Comparison of ENCODE assay signal across 23 mouse cellular contexts in the genomic region with DNA sequence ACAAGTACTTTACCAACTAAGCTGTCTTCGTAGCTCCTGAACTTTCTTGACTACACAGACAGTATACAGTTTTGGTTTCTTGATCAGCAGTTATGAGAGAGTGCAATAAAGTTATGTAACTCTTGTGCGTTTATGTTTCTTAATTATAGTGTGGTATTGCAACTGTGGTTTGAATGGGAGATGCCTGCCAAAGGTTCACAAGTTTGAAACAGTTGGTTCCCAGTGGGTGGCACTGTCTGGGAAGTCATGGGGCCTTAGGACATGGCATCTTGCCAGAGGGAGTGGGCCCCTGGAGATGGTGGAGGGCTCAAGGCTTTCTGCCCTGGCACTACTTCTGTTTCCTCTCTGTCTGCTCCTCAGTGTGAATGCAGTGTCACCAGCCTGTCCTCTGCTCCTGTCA.
DNase-seq lines count a peak whose midpoint lies in the region; ATAC-seq and TF ChIP-seq lines count a peak whose summit lies in the region.
"Had no signal": no experiment of that assay in that cellular context is flagged by ENCODE, and none has a peak within 500 bp of the region (broad histone marks: within the 10 kb centered on the region; RNA-seq: fewer than 3 reads in every experiment).

No protein-coding gene starts in this region.

- no peaks in the 10 kb centered on the region for H3K9me3 ChIP-seq in lung, embryonic 14.5 days (ENCODE audit: low read depth, low read length)
- H3K9me3 ChIP-seq: hindbrain, embryonic 12.5 days; liver, embryonic 15.5 days had no signal

- H3K4me1 ChIP-seq in lung, embryonic 14.5 days (ENCODE audit: insufficient read depth), result no peaks in the 10 kb centered on the region
- H3K4me1 ChIP-seq in lung, adult 2 months (ENCODE audit: control insufficient read depth, insufficient read depth, low read length), result no peaks in the 10 kb centered on the region
- H3K4me1 ChIP-seq: hindbrain, embryonic 12.5 days; limb, embryonic 12.5 days; liver, embryonic 15.5 days had no signal

- ATAC-seq in lung, embryonic 14.5 days (ENCODE audit: insufficient read depth), result no peak
- ATAC-seq in inflammation-experienced regulatory T-cells, adult 6 months, result no peak
- ATAC-seq: forebrain, embryonic 16.5 days; hindbrain, postnatal 0 days; intestine, embryonic 16.5 days; midbrain, embryonic 16.5 days had no signal

- H3K4me3 ChIP-seq in lung, embryonic 14.5 days (ENCODE audit: low read depth, low read length), result no peak overlapping the region
- H3K4me3 ChIP-seq in lung, adult 2 months (replicated peaks; ENCODE audit: extremely low read depth, low read depth, low read length), result no peak overlapping the region
- H3K4me3 ChIP-seq: hindbrain, embryonic 12.5 days; limb, embryonic 12.5 days; liver, embryonic 15.5 days had no signal

- no peak overlapping the region for H3K27ac ChIP-seq in lung, embryonic 14.5 days (ENCODE audit: low read depth)
- H3K27ac ChIP-seq: hindbrain, embryonic 12.5 days; hindbrain, postnatal 0 days; limb, embryonic 12.5 days; liver, embryonic 15.5 days; macrophage had no signal

- no peaks in the 10 kb centered on the region for H3K36me3 ChIP-seq in lung, embryonic 14.5 days (ENCODE audit: insufficient read depth)
- H3K36me3 ChIP-seq: hindbrain, embryonic 12.5 days; limb, embryonic 12.5 days; liver, embryonic 15.5 days had no signal

- no peak for TF ChIP-seq POLR2A in lung, adult 2 months (IDR thresholded peaks at IDR 0.05; ENCODE audit: borderline replicate concordance, extremely low read depth, low read depth, low read length)

- 82% methylated on average over 2 of the region's 2 CpGs for WGBS in lung, embryonic 14.5 days
- WGBS in lung, adult 2 months, result 83% methylated on average over 2 of the region's 2 CpGs

- no peaks in the 10 kb centered on the region for H3K27me3 ChIP-seq in lung, embryonic 14.5 days (ENCODE audit: insufficient read depth, low read length)
- H3K27me3 ChIP-seq: hindbrain, embryonic 12.5 days; limb, embryonic 12.5 days; liver, embryonic 15.5 days had no signal

- H3K4me2 ChIP-seq in lung, embryonic 14.5 days, result no peak overlapping the region
- H3K4me2 ChIP-seq: heart, embryonic 11.5 days; hindbrain, embryonic 12.5 days; limb, embryonic 12.5 days; liver, embryonic 15.5 days had no signal

- TF ChIP-seq CTCF in lung, embryonic 14.5 days (IDR thresholded peaks at IDR 0.05; ENCODE audit: low read depth), result no peak
- no peak for TF ChIP-seq CTCF in lung, adult 2 months (IDR thresholded peaks at IDR 0.05; ENCODE audit: insufficient read depth, low read length)

- no peak overlapping the region for H3K9ac ChIP-seq in lung, embryonic 14.5 days
- H3K9ac ChIP-seq: hindbrain, embryonic 12.5 days; limb, embryonic 12.5 days; liver, embryonic 15.5 days had no signal

- peak; percentile 10 for DNase-seq in adrenal gland, postnatal 14 days
- DNase-seq in adrenal gland, adult 8-10 months, result no peak
- DNase-seq in lung, embryonic 14.5 days, result peak; percentile 13
- no peak for DNase-seq in lung, adult 2 months
- DNase-seq in fat pad, adult 2 months (ENCODE audit: extremely low read depth, low read depth, low spot score), result peak; percentile 43
- no peak for DNase-seq in right cerebral cortex, adult 2 months (ENCODE audit: low spot score in 2 of 2)
- DNase-seq: cerebellum, adult 2 months; cerebellum, postnatal 25 days; heart, postnatal 36 days; kidney, adult 9 months; kidney, postnatal 10 days; layer of hippocampus, adult 9-11 months; thymus, postnatal 4 days had no signal

Comparison
In these comparisons a context has a peak if more than half of its experiments do, and no peak if none do; other contexts are left out.
1. DNase-seq: peak in adrenal gland, postnatal 14 days (single experiment), lung, embryonic 14.5 days (single experiment) and fat pad, adult 2 months (single experiment); none in adrenal gland, adult 8-10 months (single experiment), lung, adult 2 months (single experiment) and right cerebral cortex, adult 2 months (0 of 2).